ENCODE assay signal across 9 mouse cellular contexts in genomic region chr3:89314791-89315190, GRCm38 (mm10). TPM values are rescaled to one million over a fixed set of nuclear protein-coding genes. Genes with fewer than 3 reads are reported as not detected.
DNase-seq lines count a peak whose midpoint lies in the region; ATAC-seq lines count a peak whose summit lies in the region.
"Had no signal": no experiment of that assay in that cellular context is flagged by ENCODE, and none has a peak within 500 bp of the region (broad histone marks: within the 10 kb centered on the region; RNA-seq: fewer than 3 reads in every experiment).

No protein-coding gene starts in this region.

- H3K36me3 ChIP-seq in heart, embryonic 16.5 days (ENCODE audit: control insufficient read depth, insufficient read depth), result no peaks in the 10 kb centered on the region
- H3K36me3 ChIP-seq in midbrain, embryonic 13.5 days, result peaks cover 16% of the 10 kb centered on the region

- 30% methylated on average over 2 of the region's 2 CpGs for WGBS in heart, embryonic 16.5 days
- WGBS in midbrain, embryonic 13.5 days, result 50% methylated on average over 2 of the region's 2 CpGs

- peak overlapping the region; percentile 49; the same call in 1 of the 2 replicates for H3K4me3 ChIP-seq in heart, embryonic 16.5 days (ENCODE audit: low read length)
- H3K4me3 ChIP-seq in brown adipose tissue, adult 24 weeks (ENCODE audit: insufficient read depth, low read depth, low read length), result 0 out of 2 replicates have a peak overlapping the region, but pooled peaks have one; percentile 33
- no peak overlapping the region for H3K4me3 ChIP-seq in midbrain, embryonic 13.5 days (replicated peaks)

- ATAC-seq in heart, embryonic 16.5 days (replicated peaks; ENCODE audit: extremely low read depth, insufficient read depth, low FRiP score), result 0 out of 2 replicates have a peak, but pooled peaks have one; percentile 12
- ATAC-seq in midbrain, embryonic 13.5 days, result no peak
- ATAC-seq in megakaryocyte, adult 5-6 weeks (ENCODE audit: poor library complexity, severe bottlenecking), result no peak

- H3K27ac ChIP-seq in heart, embryonic 16.5 days (ENCODE audit: low read length), result no peak overlapping the region
- no peak overlapping the region for H3K27ac ChIP-seq in brown adipose tissue, adult 24 weeks (replicated peaks; ENCODE audit: low read depth, low read length)
- H3K27ac ChIP-seq in midbrain, embryonic 13.5 days, result no peak overlapping the region

- no peaks in the 10 kb centered on the region for H3K9me3 ChIP-seq in heart, embryonic 16.5 days (replicated peaks; ENCODE audit: control insufficient read depth, low read length)
- 0 out of 2 replicates have a peak, but pooled peaks cover 3% of the 10 kb centered on the region for H3K9me3 ChIP-seq in midbrain, embryonic 13.5 days

- peaks cover 32% of the 10 kb centered on the region for H3K4me1 ChIP-seq in heart, embryonic 16.5 days (ENCODE audit: control insufficient read depth, insufficient read depth, low read length)
- peaks cover 4% of the 10 kb centered on the region; the same call in 1 of the 2 replicates for H3K4me1 ChIP-seq in brown adipose tissue, adult 24 weeks (ENCODE audit: control insufficient read depth, insufficient read depth, insufficient read length, low read length)
- H3K4me1 ChIP-seq in midbrain, embryonic 13.5 days (replicated peaks), result peaks cover 51% of the 10 kb centered on the region

- peak overlapping the region; percentile 75 for H3K4me2 ChIP-seq in heart, embryonic 16.5 days (ENCODE audit: low read depth, low read length)
- peak overlapping the region; percentile 60; the same call in 1 of the 2 replicates for H3K4me2 ChIP-seq in midbrain, embryonic 13.5 days (replicated peaks)

- peak overlapping the region; percentile 61 for H3K9ac ChIP-seq in heart, embryonic 16.5 days (ENCODE audit: low read length)
- H3K9ac ChIP-seq in midbrain, embryonic 13.5 days (replicated peaks), result no peak overlapping the region

- DNase-seq in heart, postnatal 10 days, result no peak
- DNase-seq in induced T-regulatory cell, adult 2 months (ENCODE audit: low read depth), result peak; percentile 28
- no peak for DNase-seq in right cerebral cortex, adult 2 months (ENCODE audit: low spot score in 2 of 2)
- DNase-seq in layer of hippocampus, postnatal 25 days (ENCODE audit: extremely low spot score in 1 of 2, low spot score in 1 of 2), result no peak

- H3K27me3 ChIP-seq in heart, embryonic 16.5 days (ENCODE audit: control insufficient read depth, insufficient read depth, low read length), result peaks cover 31% of the 10 kb centered on the region
- peaks cover 36% of the 10 kb centered on the region for H3K27me3 ChIP-seq in midbrain, embryonic 13.5 days

- intact Hi-C loops in heart, postnatal 10 days (cut with DNase I), result no loop called here

RNA-seq across cellular contexts. Expression of gene Efna3, which starts 8.0 kb away (rescaled TPM):
- polyA plus RNA-seq in heart, embryonic 16.5 days (2015; fragmentation: Nextera tagmentation; extraction: Ambion mirVana), result 0.89 and 1.1 TPM in 2 replicates
- under 1 TPM in 1 of 2 experiments, not detected in 1; 0.17 TPM for total RNA-seq in heart, postnatal 10 days (2021)
- polyA plus RNA-seq in brown adipose tissue, adult 24 weeks (2012; ENCODE audit: insufficient read depth, insufficient read length, missing spikeins), result 0.44 TPM in 1 of 2 replicates, not detected in the other
- polyA plus RNA-seq in midbrain, embryonic 13.5 days (2015; fragmentation: Nextera tagmentation; extraction: Ambion mirVana), result 21.8 and 22.5 TPM in 2 replicates
- total RNA-seq in layer of hippocampus, postnatal 25 days (2021), result 10 to 100 TPM; 77.1 to 82.6 TPM
- not detected in 2 replicates for total RNA-seq in megakaryocyte, adult 5-6 weeks (2015)
- not detected in 2 replicates for total RNA-seq in megakaryocyte, adult 5-6 weeks (2017)

RNA-seq across cellular contexts. Expression of gene Efna4, which starts 23.0 kb away (rescaled TPM):
- polyA plus RNA-seq in heart, embryonic 16.5 days (2015; fragmentation: Nextera tagmentation; extraction: Ambion mirVana), result 5.2 and 7.3 TPM in 2 replicates
- total RNA-seq in heart, postnatal 10 days (2021), result 1 to 10 TPM; 1.9 to 2.2 TPM
- 1.3 TPM in 1 of 2 replicates, not detected in the other for polyA plus RNA-seq in brown adipose tissue, adult 24 weeks (2012; ENCODE audit: insufficient read depth, insufficient read length, missing spikeins)
- 8.8 and 11.4 TPM in 2 replicates for polyA plus RNA-seq in midbrain, embryonic 13.5 days (2015; fragmentation: Nextera tagmentation; extraction: Ambion mirVana)
- total RNA-seq in layer of hippocampus, postnatal 25 days (2021), result under 1 TPM; 0.68 to 0.98 TPM
- total RNA-seq in megakaryocyte, adult 5-6 weeks (2015), result 0.16 and 0.33 TPM in 2 replicates
- total RNA-seq in megakaryocyte, adult 5-6 weeks (2017), result not detected in 2 replicates

RNA-seq across cellular contexts. Expression of gene Efna1, which starts 33.8 kb away (rescaled TPM):
- polyA plus RNA-seq in heart, embryonic 16.5 days (2015; fragmentation: Nextera tagmentation; extraction: Ambion mirVana), result 34.4 and 45.5 TPM in 2 replicates
- 10 to 100 TPM; 48.8 to 57.5 TPM for total RNA-seq in heart, postnatal 10 days (2021)
- polyA plus RNA-seq in brown adipose tissue, adult 24 weeks (2012; ENCODE audit: insufficient read depth, insufficient read length, missing spikeins), result 5.6 and 6.3 TPM in 2 replicates
- 9.7 and 10.7 TPM in 2 replicates for polyA plus RNA-seq in midbrain, embryonic 13.5 days (2015; fragmentation: Nextera tagmentation; extraction: Ambion mirVana)
- 1 to 10 TPM; 7.1 to 7.6 TPM for total RNA-seq in layer of hippocampus, postnatal 25 days (2021)
- total RNA-seq in megakaryocyte, adult 5-6 weeks (2015), result not detected in 2 replicates
- not detected in 2 replicates for total RNA-seq in megakaryocyte, adult 5-6 weeks (2017)
- total RNA-seq: MEL had no signal

RNA-seq across cellular contexts. Expression of gene Adam15, which starts 35.0 kb away (rescaled TPM):
- 61.5 and 73.6 TPM in 2 replicates for polyA plus RNA-seq in heart, embryonic 16.5 days (2015; fragmentation: Nextera tagmentation; extraction: Ambion mirVana)
- total RNA-seq in heart, postnatal 10 days (2021), result 100 to 1,000 TPM; 101 to 118 TPM
- 28.5 and 31.3 TPM in 2 replicates for polyA plus RNA-seq in brown adipose tissue, adult 24 weeks (2012; ENCODE audit: insufficient read depth, insufficient read length, missing spikeins)
- 28.2 and 34.2 TPM in 2 replicates for polyA plus RNA-seq in midbrain, embryonic 13.5 days (2015; fragmentation: Nextera tagmentation; extraction: Ambion mirVana)
- 100 to 1,000 TPM; 109 to 112 TPM for total RNA-seq in layer of hippocampus, postnatal 25 days (2021)
- total RNA-seq in megakaryocyte, adult 5-6 weeks (2015), result 107 and 135 TPM in 2 replicates
- total RNA-seq in megakaryocyte, adult 5-6 weeks (2017), result 100 and 124 TPM in 2 replicates

RNA-seq across cellular contexts. Expression of gene Slc50a1, which starts 44.4 kb away (rescaled TPM):
- 44.8 and 51.1 TPM in 2 replicates for polyA plus RNA-seq in heart, embryonic 16.5 days (2015; fragmentation: Nextera tagmentation; extraction: Ambion mirVana)
- total RNA-seq in heart, postnatal 10 days (2021), result 10 to 100 TPM; 29.3 to 31.3 TPM
- 28.3 and 33.1 TPM in 2 replicates for polyA plus RNA-seq in brown adipose tissue, adult 24 weeks (2012; ENCODE audit: insufficient read depth, insufficient read length, missing spikeins)
- polyA plus RNA-seq in midbrain, embryonic 13.5 days (2015; fragmentation: Nextera tagmentation; extraction: Ambion mirVana), result 31.8 and 37.5 TPM in 2 replicates
- 10 to 100 TPM; 39.5 to 49.3 TPM for total RNA-seq in layer of hippocampus, postnatal 25 days (2021)
- 42.9 and 68.4 TPM in 2 replicates for total RNA-seq in megakaryocyte, adult 5-6 weeks (2015)
- 31.5 and 52.2 TPM in 2 replicates for total RNA-seq in megakaryocyte, adult 5-6 weeks (2017)

Comparison
In these comparisons a context has a peak if more than half of its experiments do, and no peak if none do; other contexts are left out.
1. RNA of gene Efna3, which starts 8.0 kb away (total RNA-seq): 77.1 to 82.6 TPM in layer of hippocampus, postnatal 25 days; 0.17 TPM in heart, postnatal 10 days and not detected in megakaryocyte, adult 5-6 weeks; every median in the first group is over 10 times any median in the second.
2. RNA of gene Efna1, which starts 33.8 kb away (total RNA-seq): 48.8 to 57.5 TPM in heart, postnatal 10 days and 7.1 to 7.6 TPM in layer of hippocampus, postnatal 25 days; not detected in megakaryocyte, adult 5-6 weeks; every median in the first group is over 4 times any median in the second.